Mouse (Mus musculus) forebrain, postnatal 0 days (tissue): ENCODE measurements at regions not wholly inside any gene's neighbourhood (a gene's known extent, or its start where the extent isn't known, plus 50 kb on each side); places are given as distances from the start of the nearest gene placed in this dataset.

Experiments used
- ATAC-seq: fragments of 200-750 bp; cut with Nextera tagmentation; 2 replicates; pipeline ENCODE4 v1.8.0; 2017; ENCODE audit warnings: mild to moderate bottlenecking, moderate library complexity
- DNase-seq: peaks from one replicate; pipeline ENCODE4 v3.0.0-alpha.2; 2015
- H3K27ac ChIP-seq: fragments of 300-500 bp; sonication (generic); 2 replicates; pipeline ENCODE4 v1.5.1; 2014; ENCODE audit warnings: low read depth, mild to moderate bottlenecking, antibody characterized with exemption, low read length, moderate library complexity, mixed read lengths
- H3K27me3 ChIP-seq: fragments of 300-500 bp; sonication (generic); 2 replicates; pipeline ENCODE4 v1.6.1; 2014; ENCODE audit warnings: mild to moderate bottlenecking, low read length, mixed read lengths; ENCODE audit not compliant: insufficient read depth
- H3K36me3 ChIP-seq: fragments of 300-500 bp; sonication (generic); 2 replicates; pipeline ENCODE4 v1.6.1; 2014; ENCODE audit warnings: mild to moderate bottlenecking, moderate library complexity; ENCODE audit not compliant: insufficient read depth
- H3K4me1 ChIP-seq: fragments of 300-500 bp; sonication (generic); 2 replicates; pipeline ENCODE4 v1.6.1; 2014; ENCODE audit warnings: antibody characterized with exemption; ENCODE audit not compliant: insufficient read depth
- H3K4me2 ChIP-seq: fragments of 300-500 bp; sonication (generic); 2 replicates; pipeline ENCODE4 v1.6.1; 2014; ENCODE audit warnings: low read depth, mild to moderate bottlenecking, moderate library complexity
- H3K4me3 ChIP-seq: fragments of 300-500 bp; sonication (generic); 2 replicates; pipeline ENCODE4 v1.5.1; 2014; ENCODE audit warnings: low read depth, low read length, mixed read lengths
- H3K9ac ChIP-seq: fragments of 300-500 bp; sonication (generic); 2 replicates; pipeline ENCODE4 v1.6.1; 2014; ENCODE audit warnings: mild to moderate bottlenecking
- H3K9me3 ChIP-seq: fragments of 300-500 bp; sonication (generic); 2 replicates; pipeline ENCODE4 v1.6.1; 2016; ENCODE audit warnings: low read length
- CTCF ChIP-seq: sonication (generic); IDR thresholded peaks from 2 replicates; pipeline ENCODE4 v1.5.1; 2016; ENCODE audit warnings: antibody characterized with exemption, control low read depth, low read depth
- WGBS: fragments of 180-500 bp; shearing (Covaris S2); extraction: QIAGEN DNeasy Blood & Tissue Kit; methylation state at CpG from one replicate; pipeline ENCODE4 v1.1.7; 2014; 5-methylcytosine and 5-hydroxymethylcytosine counted together

GRCm38 (mm10) chr6:101890655-101891054 is 513.0 kb upstream of the Pdzrn3 start:
- ATAC-seq: no peak
- no peak overlapping the region for H3K4me2 ChIP-seq
- H3K9me3 ChIP-seq: no peaks in the 10 kb centered on the region
- no peaks in the 10 kb centered on the region for H3K4me1 ChIP-seq
- H3K27me3 ChIP-seq: no peaks in the 10 kb centered on the region
- no peak overlapping the region for H3K9ac ChIP-seq
- H3K4me3 ChIP-seq: no peak overlapping the region
- H3K36me3 ChIP-seq: no peaks in the 10 kb centered on the region
- no peak overlapping the region for H3K27ac ChIP-seq
- TF ChIP-seq CTCF: no peak
- no peak for DNase-seq

GRCm38 (mm10) chr6:101882938-101883337 is 505.2 kb upstream of the Pdzrn3 start:
- peak; percentile 5 for DNase-seq
- TF ChIP-seq CTCF: no peak
- Histone ChIP-seq H3K36me3 (no peaks in the 10 kb centered on the region), H3K27ac (no peak overlapping the region), H3K27me3 (no peaks in the 10 kb centered on the region), H3K4me1 (no peaks in the 10 kb centered on the region), H3K9ac (no peak overlapping the region), H3K4me2 (no peak overlapping the region), H3K4me3 (no peak overlapping the region), H3K9me3 (no peaks in the 10 kb centered on the region)
- 31% methylated on average over 4 of the region's 4 CpGs for WGBS
- no peak for ATAC-seq

DNA sequence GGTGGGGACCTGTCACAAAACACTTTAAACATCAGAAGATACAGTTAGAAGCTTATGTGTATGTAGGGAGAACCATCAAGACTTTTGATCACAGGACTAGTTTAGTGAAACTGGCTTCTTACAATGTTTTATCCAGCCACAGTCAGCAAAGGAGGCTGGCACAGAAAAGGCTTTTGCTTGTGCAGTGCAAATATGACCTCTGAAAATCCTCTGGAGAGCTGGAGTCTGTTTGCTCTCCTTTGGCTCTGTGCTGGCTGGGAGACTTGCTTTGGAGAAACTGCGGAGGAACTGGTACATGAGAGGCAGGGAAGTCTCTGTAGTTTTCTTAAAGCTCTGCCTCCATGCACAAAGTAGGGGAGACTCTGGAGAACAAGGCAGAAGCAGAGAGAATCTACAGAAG is 497.2 kb upstream of the Pdzrn3 start:
- H3K4me2 ChIP-seq: no peak overlapping the region
- WGBS: 90% methylated on average over 1 of the region's 1 CpGs

GRCm38 (mm10) chr6:101858895-101859294 is 481.2 kb upstream of the Pdzrn3 start:
- Histone ChIP-seq H3K27ac (no peak overlapping the region), H3K27me3 (no peaks in the 10 kb centered on the region), H3K4me1 (no peaks in the 10 kb centered on the region), H3K36me3 (no peaks in the 10 kb centered on the region), H3K4me3 (no peak overlapping the region), H3K4me2 (no peak overlapping the region), H3K9ac (no peak overlapping the region), H3K9me3 (no peaks in the 10 kb centered on the region)
- WGBS: 77% methylated on average over 5 of the region's 5 CpGs
- TF ChIP-seq CTCF: no peak
- DNase-seq (no peak), ATAC-seq (no peak)

More for the DNA sequence above, 497.2 kb upstream of the Pdzrn3 start:
- Histone ChIP-seq H3K27ac (no peak overlapping the region), H3K27me3 (no peaks in the 10 kb centered on the region), H3K4me3 (no peak overlapping the region), H3K9me3 (no peaks in the 10 kb centered on the region), H3K4me1 (no peaks in the 10 kb centered on the region), H3K36me3 (no peaks in the 10 kb centered on the region), H3K9ac (no peak overlapping the region)
- no peak for TF ChIP-seq CTCF
- ATAC-seq (no peak), DNase-seq (no peak)

- ATAC-seq (no peak), DNase-seq (no peak)
- Histone ChIP-seq H3K4me3 (no peak overlapping the region), H3K9ac (no peak overlapping the region), H3K4me2 (no peak overlapping the region), H3K27ac (no peak overlapping the region), H3K27me3 (no peaks in the 10 kb centered on the region), H3K36me3 (no peaks in the 10 kb centered on the region), H3K4me1 (no peaks in the 10 kb centered on the region), H3K9me3 (no peaks in the 10 kb centered on the region)
- 80% methylated on average over 4 of the region's 4 CpGs for WGBS
- TF ChIP-seq CTCF: no peak
Observed at GRCm38 (mm10) chr6:101840695-101841094, 463.0 kb upstream of the Pdzrn3 start.

DNA sequence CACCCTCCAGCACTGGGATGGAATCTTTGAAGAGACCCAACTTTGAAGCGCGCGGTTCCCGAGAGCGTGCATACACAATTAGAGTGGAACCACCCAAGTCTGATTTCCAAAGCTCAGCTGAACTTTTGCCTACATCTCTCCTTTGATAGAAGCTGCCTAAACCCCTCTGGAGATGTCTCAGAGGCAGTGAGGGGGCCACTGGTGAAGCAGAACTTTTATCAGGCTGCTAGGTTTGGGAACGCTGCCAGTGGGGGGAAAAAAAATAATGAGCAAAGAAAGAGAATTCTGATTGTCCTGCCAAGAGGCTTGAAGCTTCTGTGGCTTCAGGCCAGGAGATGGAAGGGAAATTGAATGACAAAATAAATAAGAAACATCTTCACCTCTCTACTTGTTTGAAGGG is 459.9 kb upstream of the Pdzrn3 start:
- 66% methylated on average over 6 of the region's 6 CpGs for WGBS
- Histone ChIP-seq H3K4me2 (no peak overlapping the region), H3K27me3 (no peaks in the 10 kb centered on the region), H3K27ac (no peak overlapping the region), H3K4me1 (no peaks in the 10 kb centered on the region), H3K36me3 (no peaks in the 10 kb centered on the region), H3K9ac (no peak overlapping the region), H3K9me3 (no peaks in the 10 kb centered on the region), H3K4me3 (no peak overlapping the region)
- TF ChIP-seq CTCF: no peak
- DNase-seq (peak; percentile 37), ATAC-seq (no peak)

DNA sequence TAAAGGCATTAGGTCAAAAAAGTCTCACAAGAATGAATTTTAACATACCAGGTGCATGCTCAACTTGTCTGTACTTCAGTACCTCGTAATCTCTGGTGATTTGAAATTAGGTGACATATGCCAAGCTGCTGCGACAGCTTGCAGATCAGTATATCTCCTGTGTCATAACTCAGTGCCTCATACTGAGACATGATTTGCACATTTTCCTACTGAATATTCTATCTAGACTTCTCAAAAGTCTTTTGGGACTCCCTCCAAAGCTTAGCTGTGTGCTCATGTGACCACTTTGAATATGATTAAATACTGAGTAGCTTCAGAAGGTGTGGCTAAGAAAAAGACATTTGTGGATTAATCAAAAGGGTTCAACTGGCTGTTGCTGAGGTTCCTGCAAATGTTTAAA is 416.3 kb upstream of the Pdzrn3 start:
- ATAC-seq (peak; percentile 86), DNase-seq (peak; percentile 47)
- no peaks in the 10 kb centered on the region for H3K27me3 ChIP-seq
- H3K9ac ChIP-seq: no peak overlapping the region
- H3K9me3 ChIP-seq: no peaks in the 10 kb centered on the region
- no peak for TF ChIP-seq CTCF
- WGBS: 63% methylated on average over 2 of the region's 2 CpGs
- no peak overlapping the region for H3K4me3 ChIP-seq
- H3K27ac ChIP-seq: no peak overlapping the region
- H3K4me1 ChIP-seq: no peaks in the 10 kb centered on the region
- no peak overlapping the region for H3K4me2 ChIP-seq
- no peaks in the 10 kb centered on the region for H3K36me3 ChIP-seq

DNA sequence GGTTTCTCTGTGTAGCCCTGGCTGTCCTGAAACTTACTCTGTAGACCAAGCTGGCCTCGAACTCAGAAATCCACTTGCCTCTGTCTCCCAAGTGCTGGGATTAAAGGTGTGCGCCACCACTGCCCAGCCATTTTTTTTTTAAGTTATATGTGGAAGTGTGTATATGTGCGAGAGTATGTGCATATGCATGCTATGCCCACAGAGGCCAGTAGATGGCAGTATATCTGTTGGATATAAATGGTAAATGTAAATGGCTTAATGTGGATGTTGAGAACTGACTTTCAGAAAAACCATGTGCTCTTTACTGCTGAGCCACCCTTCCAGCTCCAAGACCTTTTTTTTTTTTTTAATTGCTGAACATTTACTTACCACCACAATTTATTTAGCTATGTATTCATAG is 400.2 kb upstream of the Pdzrn3 start:
- H3K4me3 ChIP-seq: no peak overlapping the region
- no peak overlapping the region for H3K27ac ChIP-seq

More for the DNA sequence above, 400.2 kb upstream of the Pdzrn3 start:
- no peaks in the 10 kb centered on the region for H3K36me3 ChIP-seq
- no peaks in the 10 kb centered on the region for H3K27me3 ChIP-seq
- H3K9ac ChIP-seq: no peak overlapping the region
- DNase-seq (no peak), ATAC-seq (no peak)
- WGBS: over 99% methylated on average over 3 of the region's 3 CpGs
- no peaks in the 10 kb centered on the region for H3K9me3 ChIP-seq
- peak; percentile 27 for TF ChIP-seq CTCF
- no peak overlapping the region for H3K4me2 ChIP-seq
- no peaks in the 10 kb centered on the region for H3K4me1 ChIP-seq
